18 mouse cellular contexts compared by ENCODE assay signal in genomic region chr7:27478561-27478960, GRCm38 (mm10). TPM values are rescaled to one million over a fixed set of nuclear protein-coding genes. Genes with fewer than 3 reads are reported as not detected.
DNase-seq lines count a peak whose midpoint lies in the region; ATAC-seq and TF ChIP-seq lines count a peak whose summit lies in the region.
"Had no signal": no experiment of that assay in that cellular context is flagged by ENCODE, and none has a peak within 500 bp of the region (broad histone marks: within the 10 kb centered on the region; RNA-seq: fewer than 3 reads in every experiment).

No protein-coding gene starts in this region.

- H3K27ac ChIP-seq in forebrain, embryonic 11.5 days (ENCODE audit: low read depth, low read length): no peak overlapping the region
- no peak overlapping the region for H3K27ac ChIP-seq in forebrain, postnatal 0 days (ENCODE audit: low read depth, low read length)
- H3K27ac ChIP-seq in lung, postnatal 0 days (ENCODE audit: low read length): peak overlapping the region; percentile 27; the same call in 1 of the 2 replicates
- peak overlapping the region; percentile 45; the same call in 1 of the 2 replicates for H3K27ac ChIP-seq in liver, embryonic 14.5 days
- H3K27ac ChIP-seq: forebrain, embryonic 15.5 days; hindbrain, postnatal 0 days; midbrain, embryonic 15.5 days had no signal

- no peak for ATAC-seq in forebrain, embryonic 11.5 days (replicated peaks; ENCODE audit: low FRiP score)
- ATAC-seq in forebrain, postnatal 0 days: no peak
- ATAC-seq in lung, postnatal 0 days: no peak
- ATAC-seq in liver, embryonic 14.5 days (ENCODE audit: insufficient read depth): no peak
- ATAC-seq: forebrain, embryonic 15.5 days; hindbrain, postnatal 0 days; midbrain, embryonic 15.5 days had no signal

- H3K36me3 ChIP-seq in forebrain, embryonic 11.5 days (ENCODE audit: control insufficient read depth, insufficient read depth, low read length): peaks cover 9% of the 10 kb centered on the region; the same call in 1 of the 2 replicates
- H3K36me3 ChIP-seq in forebrain, postnatal 0 days (ENCODE audit: insufficient read depth): peaks cover 6% of the 10 kb centered on the region; the same call in 1 of the 2 replicates
- H3K36me3 ChIP-seq in lung, postnatal 0 days (ENCODE audit: insufficient read depth, low read length): no peaks in the 10 kb centered on the region; the same call in 1 of the 2 replicates
- H3K36me3 ChIP-seq in liver, embryonic 14.5 days (replicated peaks; ENCODE audit: control insufficient read depth, insufficient read depth, low read depth): peaks cover 18% of the 10 kb centered on the region
- H3K36me3 ChIP-seq: midbrain, embryonic 15.5 days had no signal

- H3K9me3 ChIP-seq in forebrain, embryonic 11.5 days (ENCODE audit: control insufficient read depth, low read length): no peaks in the 10 kb centered on the region
- H3K9me3 ChIP-seq in forebrain, postnatal 0 days (ENCODE audit: low read length): no peaks in the 10 kb centered on the region
- no peaks in the 10 kb centered on the region for H3K9me3 ChIP-seq in lung, postnatal 0 days (ENCODE audit: low read length)
- no peaks in the 10 kb centered on the region for H3K9me3 ChIP-seq in liver, embryonic 14.5 days (ENCODE audit: control insufficient read depth, low read length)
- H3K9me3 ChIP-seq: forebrain, embryonic 15.5 days; midbrain, embryonic 15.5 days had no signal

- TF ChIP-seq CTCF in forebrain, postnatal 0 days (IDR thresholded peaks at IDR 0.05; ENCODE audit: low read depth): no peak
- peak; percentile 11; the same call in 1 of the 2 replicates for TF ChIP-seq CTCF in lung, postnatal 0 days (IDR thresholded peaks at IDR 0.05)
- TF ChIP-seq CTCF in liver, embryonic 14.5 days (IDR thresholded peaks at IDR 0.05; ENCODE audit: low read depth): peak; percentile 37; the same call in 1 of the 2 replicates

- H3K4me2 ChIP-seq in forebrain, embryonic 11.5 days (ENCODE audit: low read depth, low read length, severe bottlenecking): no peak overlapping the region
- H3K4me2 ChIP-seq in forebrain, postnatal 0 days (ENCODE audit: low read depth): no peak overlapping the region
- no peak overlapping the region for H3K4me2 ChIP-seq in lung, postnatal 0 days (replicated peaks; ENCODE audit: low read depth, low read length)
- peak overlapping the region; percentile 14 for H3K4me2 ChIP-seq in liver, embryonic 14.5 days (ENCODE audit: low read depth)
- H3K4me2 ChIP-seq: forebrain, embryonic 15.5 days; heart, embryonic 11.5 days; midbrain, embryonic 15.5 days had no signal

- H3K4me3 ChIP-seq in forebrain, embryonic 11.5 days (ENCODE audit: low read depth, low read length): no peak overlapping the region
- no peak overlapping the region for H3K4me3 ChIP-seq in forebrain, postnatal 0 days (ENCODE audit: low read depth, low read length)
- no peak overlapping the region for H3K4me3 ChIP-seq in lung, postnatal 0 days (ENCODE audit: low read depth, low read length)
- H3K4me3 ChIP-seq in liver, embryonic 14.5 days (ENCODE audit: insufficient read depth in 1 of 2, low read depth in 2 of 2, low read length in 2 of 2): no peak overlapping the region
- H3K4me3 ChIP-seq: forebrain, embryonic 15.5 days; midbrain, embryonic 15.5 days had no signal

- no peak for TF ChIP-seq EP300 in lung, postnatal 0 days (IDR thresholded peaks at IDR 0.05)
- no peak for TF ChIP-seq EP300 in liver, embryonic 14.5 days (IDR thresholded peaks at IDR 0.05; ENCODE audit: low read depth)

- DNase-seq in forebrain, embryonic 11.5 days (ENCODE audit: low spot score): peak; percentile 31
- no peak for DNase-seq in forebrain, postnatal 0 days
- DNase-seq in lung, postnatal 0 days (ENCODE audit: low spot score): no peak
- no peak for DNase-seq in lung, postnatal 25 days (ENCODE audit: low spot score)
- no peak for DNase-seq in liver, embryonic 14.5 days (ENCODE audit: low read depth in 3 of 3, low spot score in 3 of 3)
- peak; percentile 75 for DNase-seq in yolk sac, embryonic 10.5 days (ENCODE audit: low spot score)
- DNase-seq in spleen, postnatal 36 days (ENCODE audit: low spot score in 2 of 2): no peak
- DNase-seq in thymus, postnatal 0 days (ENCODE audit: low spot score): no peak
- DNase-seq: adrenal gland, postnatal 25 days; cerebellum, adult 18-20 months; kidney, postnatal 14 days; thymus, postnatal 25 days had no signal

- H3K4me1 ChIP-seq in forebrain, embryonic 11.5 days (replicated peaks; ENCODE audit: control insufficient read depth, insufficient read depth, low read length): peaks cover 5% of the 10 kb centered on the region; the same call in 1 of the 2 replicates
- no peaks in the 10 kb centered on the region for H3K4me1 ChIP-seq in forebrain, postnatal 0 days (ENCODE audit: insufficient read depth)
- H3K4me1 ChIP-seq in lung, postnatal 0 days (ENCODE audit: insufficient read depth, low read depth, low read length): peaks cover 8% of the 10 kb centered on the region; the same call in 1 of the 2 replicates
- H3K4me1 ChIP-seq in liver, embryonic 14.5 days (replicated peaks; ENCODE audit: control insufficient read depth in 2 of 2, insufficient read depth in 2 of 2, low read length in 1 of 2): peaks cover 36 to 55% of the 10 kb centered on the region in 2 experiments

- H3K9ac ChIP-seq in forebrain, embryonic 11.5 days (ENCODE audit: low read length): no peak overlapping the region
- no peak overlapping the region for H3K9ac ChIP-seq in forebrain, postnatal 0 days
- no peak overlapping the region for H3K9ac ChIP-seq in lung, postnatal 0 days (replicated peaks; ENCODE audit: low read depth)
- no peak overlapping the region for H3K9ac ChIP-seq in liver, embryonic 14.5 days (replicated peaks)
- H3K9ac ChIP-seq: forebrain, embryonic 15.5 days; midbrain, embryonic 15.5 days had no signal

- H3K27me3 ChIP-seq in forebrain, embryonic 11.5 days (ENCODE audit: control insufficient read depth, insufficient read depth, low read length): no peaks in the 10 kb centered on the region
- H3K27me3 ChIP-seq in forebrain, postnatal 0 days (ENCODE audit: insufficient read depth, low read length): no peaks in the 10 kb centered on the region
- no peaks in the 10 kb centered on the region for H3K27me3 ChIP-seq in lung, postnatal 0 days (replicated peaks; ENCODE audit: insufficient read depth, low read length)
- no peaks in the 10 kb centered on the region for H3K27me3 ChIP-seq in liver, embryonic 14.5 days (ENCODE audit: control insufficient read depth, insufficient read depth, low read length)
- H3K27me3 ChIP-seq: forebrain, embryonic 15.5 days; midbrain, embryonic 15.5 days had no signal

- 84% methylated on average over 7 of the region's 7 CpGs for WGBS in forebrain, embryonic 11.5 days
- 86% methylated on average over 7 of the region's 7 CpGs for WGBS in forebrain, postnatal 0 days
- 60% methylated on average over 7 of the region's 7 CpGs for WGBS in lung, postnatal 0 days
- 47% methylated on average over 7 of the region's 7 CpGs for WGBS in liver, embryonic 14.5 days (ENCODE audit: insufficient replicate concordance)

RNA-seq across cellular contexts. Expression of gene Sertad3, which starts 5.0 kb away (rescaled TPM):
- polyA plus RNA-seq in forebrain, embryonic 11.5 days (2014; fragmentation: Nextera tagmentation; extraction: Ambion mirVana): 23.0 and 23.4 TPM in 2 replicates
- 1.8 and 5.5 TPM in 2 replicates for total RNA-seq in forebrain, postnatal 0 days (2014; rRNA removed)
- 4.3 and 4.9 TPM in 2 replicates for polyA plus RNA-seq in forebrain, postnatal 0 days (2015; fragmentation: Nextera tagmentation; extraction: Ambion mirVana)
- polyA plus RNA-seq in lung, postnatal 0 days (2015; fragmentation: Nextera tagmentation; extraction: Ambion mirVana): 33.0 TPM in 2 replicates
- 22.6 and 24.0 TPM in 2 replicates for polyA plus RNA-seq in liver, embryonic 14.5 days (2012; rRNA removed)
- polyA plus RNA-seq in liver, embryonic 14.5 days (2014; fragmentation: Nextera tagmentation; extraction: Ambion mirVana): 22.5 and 25.3 TPM in 2 replicates
- 29.0 and 31.0 TPM in 2 replicates for polyA plus RNA-seq in thymus, postnatal 0 days (2015; fragmentation: Nextera tagmentation; extraction: Ambion mirVana)

RNA-seq across cellular contexts. Expression of gene Sertad1, which starts 8.1 kb away (rescaled TPM):
- 16.3 and 18.2 TPM in 2 replicates for polyA plus RNA-seq in forebrain, embryonic 11.5 days (2014; fragmentation: Nextera tagmentation; extraction: Ambion mirVana)
- total RNA-seq in forebrain, postnatal 0 days (2014; rRNA removed): 5.2 and 6.3 TPM in 2 replicates
- 6.3 and 7.4 TPM in 2 replicates for polyA plus RNA-seq in forebrain, postnatal 0 days (2015; fragmentation: Nextera tagmentation; extraction: Ambion mirVana)
- polyA plus RNA-seq in lung, postnatal 0 days (2015; fragmentation: Nextera tagmentation; extraction: Ambion mirVana): 79.4 and 79.6 TPM in 2 replicates
- polyA plus RNA-seq in liver, embryonic 14.5 days (2012; rRNA removed): 9.9 and 13.5 TPM in 2 replicates
- 19.7 and 20.3 TPM in 2 replicates for polyA plus RNA-seq in liver, embryonic 14.5 days (2014; fragmentation: Nextera tagmentation; extraction: Ambion mirVana)
- polyA plus RNA-seq in thymus, postnatal 0 days (2015; fragmentation: Nextera tagmentation; extraction: Ambion mirVana): 33.5 and 35.1 TPM in 2 replicates

RNA-seq across cellular contexts. Expression of gene Prx, which starts 20.6 kb away (rescaled TPM):
- polyA plus RNA-seq in forebrain, embryonic 11.5 days (2014; fragmentation: Nextera tagmentation; extraction: Ambion mirVana): 1.2 and 1.3 TPM in 2 replicates
- 1.9 and 2.4 TPM in 2 replicates for total RNA-seq in forebrain, postnatal 0 days (2014; rRNA removed)
- polyA plus RNA-seq in forebrain, postnatal 0 days (2015; fragmentation: Nextera tagmentation; extraction: Ambion mirVana): 1.1 and 1.4 TPM in 2 replicates
- 73.2 and 75.2 TPM in 2 replicates for polyA plus RNA-seq in lung, postnatal 0 days (2015; fragmentation: Nextera tagmentation; extraction: Ambion mirVana)
- 0.55 and 0.73 TPM in 2 replicates for polyA plus RNA-seq in liver, embryonic 14.5 days (2012; rRNA removed)
- polyA plus RNA-seq in liver, embryonic 14.5 days (2014; fragmentation: Nextera tagmentation; extraction: Ambion mirVana): 0.23 and 0.29 TPM in 2 replicates
- polyA plus RNA-seq in thymus, postnatal 0 days (2015; fragmentation: Nextera tagmentation; extraction: Ambion mirVana): 1.1 and 1.2 TPM in 2 replicates
- total RNA-seq: liver, adult 2 months had no signal

RNA-seq across cellular contexts. Expression of gene Blvrb, which starts 30.8 kb away (rescaled TPM):
- polyA plus RNA-seq in forebrain, embryonic 11.5 days (2014; fragmentation: Nextera tagmentation; extraction: Ambion mirVana): 34.4 and 38.0 TPM in 2 replicates
- 11.6 and 14.3 TPM in 2 replicates for total RNA-seq in forebrain, postnatal 0 days (2014; rRNA removed)
- 16.3 and 18.9 TPM in 2 replicates for polyA plus RNA-seq in forebrain, postnatal 0 days (2015; fragmentation: Nextera tagmentation; extraction: Ambion mirVana)
- polyA plus RNA-seq in lung, postnatal 0 days (2015; fragmentation: Nextera tagmentation; extraction: Ambion mirVana): 61.7 and 63.4 TPM in 2 replicates
- polyA plus RNA-seq in liver, embryonic 14.5 days (2012; rRNA removed): 673 and 878 TPM in 2 replicates
- polyA plus RNA-seq in liver, embryonic 14.5 days (2014; fragmentation: Nextera tagmentation; extraction: Ambion mirVana): 1,114 and 1,162 TPM in 2 replicates
- polyA plus RNA-seq in thymus, postnatal 0 days (2015; fragmentation: Nextera tagmentation; extraction: Ambion mirVana): 26.0 and 27.6 TPM in 2 replicates

RNA-seq across cellular contexts. Expression of gene Sptbn4, which starts 31.1 kb away (rescaled TPM):
- 0.19 and 0.28 TPM in 2 replicates for polyA plus RNA-seq in forebrain, embryonic 11.5 days (2014; fragmentation: Nextera tagmentation; extraction: Ambion mirVana)
- 18.8 and 22.3 TPM in 2 replicates for total RNA-seq in forebrain, postnatal 0 days (2014; rRNA removed)
- 2.5 and 3.8 TPM in 2 replicates for polyA plus RNA-seq in forebrain, postnatal 0 days (2015; fragmentation: Nextera tagmentation; extraction: Ambion mirVana)
- polyA plus RNA-seq in lung, postnatal 0 days (2015; fragmentation: Nextera tagmentation; extraction: Ambion mirVana): 0.20 and 0.21 TPM in 2 replicates
- 0.06 TPM in 2 replicates for polyA plus RNA-seq in liver, embryonic 14.5 days (2012; rRNA removed)
- 0.05 and 0.06 TPM in 2 replicates for polyA plus RNA-seq in liver, embryonic 14.5 days (2014; fragmentation: Nextera tagmentation; extraction: Ambion mirVana)
- polyA plus RNA-seq in thymus, postnatal 0 days (2015; fragmentation: Nextera tagmentation; extraction: Ambion mirVana): 0.09 and 0.10 TPM in 2 replicates
- total RNA-seq: hematopoietic stem cell, adult 5-6 weeks; liver, adult 2 months had no signal

Comparison
In these comparisons a context has a peak if more than half of its experiments do, and no peak if none do; other contexts are left out.
1. DNase-seq: peak in forebrain, embryonic 11.5 days (single experiment) and yolk sac, embryonic 10.5 days (single experiment); none in forebrain, postnatal 0 days (single experiment), lung, postnatal 0 days (single experiment), lung, postnatal 25 days (single experiment), liver, embryonic 14.5 days (0 of 3), spleen, postnatal 36 days (0 of 2) and thymus, postnatal 0 days (single experiment).
2. H3K27ac ChIP-seq: peak in lung, postnatal 0 days (single experiment) and liver, embryonic 14.5 days (single experiment); none in forebrain, embryonic 11.5 days (single experiment) and forebrain, postnatal 0 days (single experiment).
3. RNA of gene Prx, which starts 20.6 kb away (polyA plus RNA-seq): 73.2 to 75.2 TPM in lung, postnatal 0 days; 1.1 to 1.4 TPM in forebrain, postnatal 0 days, 1.2 to 1.3 TPM in forebrain, embryonic 11.5 days, 1.1 to 1.2 TPM in thymus, postnatal 0 days and 0.23 to 0.73 TPM in liver, embryonic 14.5 days; every median in the first group is over 10 times any median in the second.